Mouse (Mus musculus): Measurements from ENCODE around the gene Sh3d21.

Gene Sh3d21

DNA sequence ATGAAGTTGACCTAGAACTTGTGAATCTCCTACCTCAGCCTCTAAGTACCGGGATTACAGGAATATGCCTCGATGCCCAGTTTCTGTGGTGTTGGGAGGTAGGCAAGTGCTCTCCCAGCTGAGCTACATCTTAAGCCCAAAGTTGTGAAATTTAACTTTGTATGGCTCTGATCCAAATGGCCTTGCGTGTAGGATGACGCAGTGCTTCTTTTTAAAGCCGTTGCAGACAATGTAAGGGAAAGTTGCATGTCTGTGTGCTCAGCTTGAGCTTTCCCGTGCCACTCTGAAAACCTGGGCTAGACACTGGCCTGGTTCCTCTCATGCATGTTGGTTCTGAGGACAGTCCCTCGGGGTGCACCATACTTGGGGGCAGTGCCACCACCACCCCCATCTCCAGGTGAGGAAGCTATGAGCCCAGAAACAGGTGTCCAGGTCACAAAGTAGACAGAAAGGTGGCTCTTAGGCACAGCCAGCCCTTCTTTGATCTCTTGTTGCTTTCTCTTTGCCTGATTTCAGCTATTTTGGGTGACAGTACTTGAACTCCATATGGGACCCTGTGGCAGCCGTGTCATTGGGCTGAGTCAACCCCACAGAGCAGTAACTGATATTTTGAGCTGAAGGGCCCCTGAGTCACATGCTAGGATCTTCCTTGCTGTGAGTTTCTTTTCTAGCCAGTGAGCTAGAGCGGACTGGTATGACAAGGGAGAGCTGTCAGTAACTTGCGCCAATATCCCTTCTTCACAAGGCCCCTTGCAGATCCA lies 53.5 kb downstream of the Sh3d21 start:
- peak; percentile 65 for DNase-seq (ENCODE audit: inconsistent ontology term)

- DNase-seq (ENCODE audit: inconsistent ontology term): no peak
These were observed 55.1 kb downstream of the Sh3d21 start for GRCm38 (mm10) chr4:126108061-126108740.

GRCm38 (mm10) chr4:126105131-126105783 lies 58.0 kb downstream of the Sh3d21 start:
- peak; percentile 34 for DNase-seq (ENCODE audit: inconsistent ontology term)

GRCm38 (mm10) chr4:126104261-126105075 lies 58.8 kb downstream of the Sh3d21 start:
- no peak for DNase-seq (ENCODE audit: inconsistent ontology term)

GRCm38 (mm10) chr4:126103590-126104068 lies 59.7 kb downstream of the Sh3d21 start, which contains the start of gene Stk40:
TSS of gene Stk40 (plus strand) at chr4:126103957.
- DNase-seq (ENCODE audit: inconsistent ontology term): peak; percentile 99

GRCm38 (mm10) chr4:126103057-126103581 lies 60.2 kb downstream of the Sh3d21 start:
- peak; percentile 97 for DNase-seq (ENCODE audit: inconsistent ontology term)

DNA sequence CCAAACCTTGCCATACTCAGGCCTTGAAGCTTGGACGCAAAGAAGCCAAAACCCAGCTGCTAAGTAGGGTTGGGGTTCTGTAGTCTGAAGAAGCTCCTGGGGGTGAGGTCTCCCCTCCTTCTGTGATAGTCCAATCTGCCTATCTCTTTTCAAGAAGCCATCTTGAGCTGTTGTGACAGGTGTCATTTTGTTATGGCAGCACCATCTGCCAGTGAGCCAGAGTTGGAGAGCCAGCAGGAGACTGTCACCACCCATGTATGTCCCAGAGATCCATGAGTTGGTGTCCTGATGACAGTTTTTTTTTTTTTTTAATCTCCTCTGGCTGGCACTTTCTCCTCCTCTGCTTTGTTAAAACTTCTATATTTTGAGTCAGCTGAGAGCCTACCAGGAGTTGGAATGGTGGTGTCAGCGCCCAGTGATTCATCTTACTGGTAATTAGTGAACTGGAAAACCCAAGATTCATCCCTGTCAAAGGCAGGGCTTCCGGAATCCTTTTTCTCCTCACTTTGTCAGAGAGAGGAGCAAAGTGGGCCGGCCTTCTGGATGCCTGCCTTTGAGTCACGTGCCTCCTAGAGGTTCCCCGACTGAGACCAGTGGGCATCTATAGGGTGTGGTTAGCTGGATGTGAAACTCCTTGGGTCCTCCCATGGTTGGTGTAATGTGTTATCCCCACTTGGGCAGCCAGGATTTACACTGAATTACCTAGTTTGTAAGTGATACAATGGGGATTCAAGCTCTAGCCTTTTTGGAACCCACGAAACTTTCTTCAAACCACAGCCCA lies 61.0 kb downstream of the Sh3d21 start:
- peak; percentile 90 for DNase-seq (ENCODE audit: inconsistent ontology term)

GRCm38 (mm10) chr4:126100764-126101163 lies 62.5 kb downstream of the Sh3d21 start:
- no peak for DNase-seq (ENCODE audit: inconsistent ontology term)
